Mouse (Mus musculus) neural tube, embryonic 14.5 days (tissue): ENCODE results near the gene Abcc3. TPM values are rescaled to one million over a fixed set of nuclear protein-coding genes. Genes with fewer than 3 reads are reported as not detected.

Source experiments
- ATAC-seq: fragments of 200-750 bp; cut with Nextera tagmentation; 2 replicates; pipeline ENCODE4 v1.8.0; 2017; ENCODE audit warnings: low read depth, mild to moderate bottlenecking, moderate TSS enrichment, moderate library complexity
- H3K27ac ChIP-seq: fragments of 300-500 bp; sonication (generic); 2 replicates; pipeline ENCODE4 v1.5.1; 2014; ENCODE audit warnings: low read depth, mild to moderate bottlenecking, control low read depth, low read length, moderate library complexity, mixed read lengths
- H3K27me3 ChIP-seq: fragments of 300-500 bp; sonication (generic); 2 replicates; pipeline ENCODE4 v1.6.1; 2014; ENCODE audit warnings: low read length; ENCODE audit not compliant: control insufficient read depth, insufficient read depth
- H3K36me3 ChIP-seq: fragments of 300-500 bp; sonication (generic); 2 replicates; pipeline ENCODE4 v1.6.1; 2014; ENCODE audit warnings: low read length, mixed read lengths; ENCODE audit not compliant: control insufficient read depth, insufficient read depth
- H3K4me1 ChIP-seq: fragments of 300-500 bp; sonication (generic); 2 replicates; pipeline ENCODE4 v1.6.1; 2014; ENCODE audit warnings: low read length; ENCODE audit not compliant: control insufficient read depth, insufficient read depth
- H3K4me2 ChIP-seq: fragments of 300-500 bp; sonication (generic); 2 replicates; pipeline ENCODE4 v1.6.1; 2014; ENCODE audit warnings: mild to moderate bottlenecking, low read depth, low read length, control low read depth
- H3K4me3 ChIP-seq: fragments of 300-500 bp; sonication (generic); 2 replicates; pipeline ENCODE4 v1.5.1; 2014; ENCODE audit warnings: low read depth, low read length, control low read depth, mixed read lengths
- H3K9ac ChIP-seq: fragments of 300-500 bp; sonication (generic); replicated peaks from 2 replicates; pipeline ENCODE4 v1.6.1; 2014; ENCODE audit warnings: low read depth, mild to moderate bottlenecking, control low read depth, low read length, mixed read lengths
- H3K9me3 ChIP-seq: fragments of 300-500 bp; sonication (generic); 2 replicates; pipeline ENCODE4 v1.6.1; 2016; ENCODE audit warnings: low read length; ENCODE audit not compliant: control insufficient read depth
- WGBS: fragments of 180-500 bp; shearing (Covaris S2); extraction: QIAGEN DNeasy Blood & Tissue Kit; methylation state at CpG from one replicate; pipeline ENCODE4 v1.1.7; 2014; 5-methylcytosine and 5-hydroxymethylcytosine counted together
- polyA plus RNA-seq: library from polyadenylated mRNA; unstranded; fragments of >200 nt; fragmentation: Nextera tagmentation; extraction: Ambion mirVana; gene quantifications from 2 replicates; pipeline ENCODE4 v1.2.1, GENCODE M21; 2014

Abcc3 gene
- polyA plus RNA-seq, 1 experiment from 2014 or later, result 1.4 TPM

DNA sequence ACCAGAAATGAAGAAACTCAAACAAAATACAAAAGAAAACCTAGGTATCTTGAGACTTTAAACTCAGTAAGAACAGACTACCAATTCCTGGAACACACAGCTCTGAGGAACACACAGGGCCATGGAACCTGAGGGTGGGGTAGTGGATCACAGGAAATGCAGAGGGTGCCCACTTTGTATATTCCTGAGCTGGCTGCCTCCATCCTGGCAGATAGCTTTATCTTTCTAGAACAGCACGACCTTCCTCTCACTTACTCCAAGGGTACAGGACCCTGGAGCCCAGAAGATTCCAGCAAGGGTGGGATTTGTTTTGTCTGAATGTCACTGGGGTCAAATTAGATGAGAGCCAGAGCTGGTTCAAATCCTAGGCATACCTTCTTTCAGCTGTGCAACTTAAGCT, 42.5 kb downstream of the Abcc3 start:
- Histone ChIP-seq H3K36me3 (no peaks in the 10 kb centered on the region), H3K27ac (no peak overlapping the region), H3K4me2 (no peak overlapping the region), H3K4me3 (no peak overlapping the region), H3K27me3 (no peaks in the 10 kb centered on the region), H3K9me3 (no peaks in the 10 kb centered on the region), H3K4me1 (no peaks in the 10 kb centered on the region), H3K9ac (no peak overlapping the region)
- 69% methylated on average over 1 of the region's 1 CpGs for WGBS
- no peak for ATAC-seq

DNA sequence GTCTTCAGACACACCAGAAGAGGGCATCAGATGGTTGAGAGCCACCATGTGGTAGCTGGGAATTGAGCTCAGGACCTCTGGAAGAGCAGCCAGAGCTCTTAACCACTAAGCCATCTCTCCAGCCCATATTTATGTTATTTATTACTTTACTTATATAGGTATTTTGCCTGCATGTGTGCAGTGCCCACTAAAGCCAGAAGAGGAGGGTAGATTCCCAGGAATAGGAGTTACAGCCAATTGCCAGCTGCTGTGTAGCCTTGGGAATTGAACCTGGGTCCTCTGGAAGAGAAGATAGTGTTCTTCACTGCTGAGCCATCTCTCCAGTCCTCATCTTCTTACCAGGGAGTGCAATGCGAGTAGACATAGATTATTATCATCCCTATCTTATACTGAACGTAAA, 43.0 kb downstream of the Abcc3 start:
- no peak overlapping the region for H3K4me2 ChIP-seq
- no peaks in the 10 kb centered on the region for H3K36me3 ChIP-seq
- no peak overlapping the region for H3K27ac ChIP-seq
- no peaks in the 10 kb centered on the region for H3K9me3 ChIP-seq
- 90% methylated on average over 2 of the region's 2 CpGs for WGBS
- H3K4me3 ChIP-seq, result no peak overlapping the region
- no peak for ATAC-seq
- no peaks in the 10 kb centered on the region for H3K27me3 ChIP-seq
- no peaks in the 10 kb centered on the region for H3K4me1 ChIP-seq
- H3K9ac ChIP-seq, result no peak overlapping the region

DNA sequence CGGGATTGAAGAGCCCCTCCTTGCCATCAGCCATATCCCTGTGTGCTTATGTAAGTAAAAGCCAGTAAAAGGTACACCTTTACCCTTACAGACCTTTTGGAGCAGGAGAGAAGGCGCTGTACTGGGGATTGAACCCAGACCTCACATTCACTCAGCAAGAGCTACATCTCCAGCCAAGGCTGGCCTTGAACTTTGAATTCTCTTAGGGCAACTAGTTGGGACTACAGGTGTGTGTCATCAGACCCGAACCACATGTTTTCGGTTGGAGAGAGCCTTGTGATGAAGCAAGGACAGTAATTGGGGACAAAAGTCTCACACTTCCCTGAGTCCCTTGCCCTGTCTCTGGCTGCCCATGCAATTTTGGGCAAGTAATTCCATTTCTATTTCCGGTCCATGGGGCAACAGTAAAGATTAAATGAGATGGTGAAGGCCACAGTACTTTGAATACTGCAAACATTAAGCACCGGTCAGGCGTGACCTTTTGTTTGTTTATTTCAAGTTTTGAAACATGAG, 45.7 kb downstream of the Abcc3 start:
- Histone ChIP-seq H3K36me3 (no peaks in the 10 kb centered on the region), H3K4me1 (no peaks in the 10 kb centered on the region; the same call in 1 of the 2 replicates), H3K9me3 (no peaks in the 10 kb centered on the region), H3K27me3 (no peaks in the 10 kb centered on the region), H3K9ac (no peak overlapping the region), H3K4me2 (no peak overlapping the region), H3K4me3 (no peak overlapping the region), H3K27ac (no peak overlapping the region; the same call in 1 of the 2 replicates)
- no peak for ATAC-seq
- WGBS, result 90% methylated on average over 7 of the region's 7 CpGs

DNA sequence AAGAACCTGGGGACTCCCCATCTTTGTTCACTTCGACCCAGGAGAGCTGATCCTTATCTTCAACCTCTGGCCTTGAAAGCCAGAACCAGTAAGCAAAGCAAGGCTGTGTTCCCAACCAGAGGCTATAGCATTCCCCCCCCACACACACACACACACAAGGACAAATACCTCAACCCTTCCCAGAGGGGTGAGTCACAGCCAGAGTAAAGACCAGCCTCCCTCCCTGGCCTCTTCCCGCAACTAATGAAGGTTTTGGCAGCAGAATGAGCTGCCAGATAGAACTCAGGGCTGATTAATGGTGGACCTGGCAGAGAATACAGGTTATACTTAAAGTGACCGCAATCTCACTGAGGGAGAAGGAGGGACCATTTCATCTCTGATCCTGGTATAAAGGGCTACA, 46.2 kb downstream of the Abcc3 start:
- Histone ChIP-seq H3K4me1 (peaks cover 5% of the 10 kb centered on the region; the same call in 1 of the 2 replicates), H3K4me3 (no peak overlapping the region), H3K27me3 (no peaks in the 10 kb centered on the region), H3K9me3 (no peaks in the 10 kb centered on the region), H3K27ac (no peak overlapping the region; the same call in 1 of the 2 replicates), H3K9ac (no peak overlapping the region), H3K36me3 (no peaks in the 10 kb centered on the region), H3K4me2 (no peak overlapping the region)
- 66% methylated on average over 3 of the region's 3 CpGs for WGBS
- ATAC-seq, result no peak

DNA sequence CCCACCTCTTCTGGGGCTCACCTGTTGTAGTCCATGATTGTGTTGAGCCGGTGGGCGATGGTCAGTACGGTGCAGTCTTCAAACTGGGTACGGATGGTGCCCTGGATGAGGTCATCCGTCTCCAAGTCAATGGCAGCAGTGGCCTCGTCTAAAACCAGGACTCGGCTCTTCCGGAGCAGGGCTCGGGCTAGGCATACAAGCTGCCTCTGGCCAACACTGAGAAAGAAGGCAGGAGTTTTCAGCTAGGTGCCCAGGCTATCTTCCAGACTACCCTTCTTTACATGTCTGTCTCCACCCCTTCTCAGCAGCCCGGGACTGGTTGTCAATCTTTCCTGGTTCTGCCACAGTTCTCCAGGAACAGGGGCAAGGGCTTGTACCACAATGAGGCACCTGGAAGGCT, 46.9 kb downstream of the Abcc3 start:
- no peak overlapping the region for H3K9ac ChIP-seq
- H3K9me3 ChIP-seq, result no peaks in the 10 kb centered on the region
- no peak overlapping the region for H3K4me2 ChIP-seq
- 87% methylated on average over 10 of the region's 10 CpGs for WGBS
- H3K27me3 ChIP-seq, result no peaks in the 10 kb centered on the region
- peaks cover 6% of the 10 kb centered on the region; the same call in 1 of the 2 replicates for H3K4me1 ChIP-seq
- no peak overlapping the region for H3K4me3 ChIP-seq
- no peak overlapping the region for H3K27ac ChIP-seq
- no peak for ATAC-seq
- H3K36me3 ChIP-seq, result no peaks in the 10 kb centered on the region

DNA sequence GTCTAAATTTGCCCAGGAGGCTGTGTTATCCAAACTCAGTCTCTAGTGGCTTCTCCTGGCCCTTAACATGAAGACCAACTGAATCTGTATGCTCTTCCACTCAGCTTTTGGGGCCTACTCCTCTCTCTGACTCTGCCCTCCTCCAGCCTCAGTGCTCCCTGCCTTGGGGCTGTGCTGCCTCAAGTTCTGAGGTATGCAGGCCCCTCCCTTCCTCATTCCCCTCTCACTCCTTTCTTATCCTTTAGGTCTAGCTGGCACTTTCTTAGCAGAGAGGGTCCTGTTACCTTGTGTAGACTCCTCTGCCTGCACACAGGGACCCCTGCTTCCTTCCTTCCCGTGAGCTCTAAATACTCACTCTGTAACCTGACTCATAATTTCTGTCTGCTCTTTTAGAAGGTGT, 48.3 kb downstream of the Abcc3 start:
- peaks cover 6% of the 10 kb centered on the region; the same call in 1 of the 2 replicates for H3K4me1 ChIP-seq
- no peaks in the 10 kb centered on the region for H3K36me3 ChIP-seq
- no peak for ATAC-seq
- H3K27ac ChIP-seq, result no peak overlapping the region
- H3K4me3 ChIP-seq, result no peak overlapping the region
- no peaks in the 10 kb centered on the region for H3K27me3 ChIP-seq
- no peaks in the 10 kb centered on the region for H3K9me3 ChIP-seq
- H3K9ac ChIP-seq, result no peak overlapping the region
- no peak overlapping the region for H3K4me2 ChIP-seq
- 69% methylated on average over 1 of the region's 1 CpGs for WGBS

DNA sequence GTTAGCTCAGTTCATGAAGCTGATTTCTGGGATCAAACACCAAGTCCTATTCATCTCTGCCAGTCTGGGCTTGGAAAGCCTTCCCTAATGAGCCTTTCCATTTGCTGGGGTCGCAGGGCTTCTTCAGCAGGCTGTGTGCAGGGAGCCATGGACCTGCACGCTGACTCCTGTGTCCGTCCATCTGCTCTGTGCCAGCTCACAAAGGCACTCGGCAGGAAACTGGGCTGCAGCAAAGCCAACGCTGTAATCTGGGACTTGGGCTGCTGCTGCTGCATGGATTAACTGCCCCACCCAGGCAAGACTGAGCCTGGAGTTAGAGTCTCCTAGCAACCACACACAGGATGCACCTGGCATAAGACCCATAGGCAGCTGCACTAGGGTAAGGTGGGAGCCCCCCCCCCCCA, 48.8 kb downstream of the Abcc3 start:
- 0 out of 2 replicates have a peak overlapping the region, but pooled peaks have one; percentile 16 for H3K27ac ChIP-seq
- 0 out of 2 replicates have a peak overlapping the region, but pooled peaks have one; percentile 11 for H3K9ac ChIP-seq
- H3K27me3 ChIP-seq, result no peaks in the 10 kb centered on the region
- peaks cover 2% of the 10 kb centered on the region for H3K36me3 ChIP-seq
- no peak overlapping the region for H3K4me2 ChIP-seq
- no peaks in the 10 kb centered on the region for H3K9me3 ChIP-seq
- ATAC-seq, result no peak
- H3K4me1 ChIP-seq, result peaks cover 6% of the 10 kb centered on the region; the same call in 1 of the 2 replicates
- 14% methylated on average over 5 of the region's 5 CpGs for WGBS
- no peak overlapping the region for H3K4me3 ChIP-seq

DNA sequence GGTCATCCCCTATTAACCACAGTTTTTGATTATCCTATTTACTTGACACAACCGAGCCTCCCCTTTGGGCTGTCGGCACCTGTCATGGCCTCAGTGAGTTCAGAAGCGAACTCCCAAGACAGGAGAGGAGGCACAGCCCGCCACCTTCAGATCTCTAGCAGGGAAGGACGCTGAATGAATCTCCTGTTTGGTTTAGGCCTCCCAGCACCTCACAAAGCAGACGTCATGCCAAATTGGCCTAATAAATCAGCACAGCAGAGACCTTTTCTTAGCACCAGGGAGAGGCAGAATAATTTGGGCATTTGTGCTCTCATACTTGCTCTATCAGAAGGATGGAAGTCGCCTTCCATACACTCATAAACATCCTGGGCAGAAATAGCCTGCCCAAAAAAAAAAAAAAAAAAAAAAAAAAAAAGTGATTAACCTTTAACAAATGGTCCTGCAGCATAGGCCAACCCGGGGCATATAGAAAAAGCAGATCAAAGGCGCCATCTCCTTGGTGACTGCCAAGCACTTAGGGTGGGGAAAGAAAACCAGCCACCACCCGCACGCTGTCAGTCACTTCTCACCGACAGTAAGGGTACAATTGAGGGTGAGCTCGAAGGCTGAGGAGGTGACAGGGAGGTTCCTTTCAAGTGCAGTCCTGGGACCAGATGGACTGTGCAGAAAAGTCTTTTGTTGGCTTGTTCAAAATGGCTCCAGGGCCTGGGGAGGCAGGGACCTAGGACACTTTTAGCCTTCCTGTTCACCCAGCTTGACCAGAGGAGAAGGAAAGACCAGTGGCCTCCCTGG, 50.5 kb downstream of the Abcc3 start:
- Histone ChIP-seq H3K9me3 (no peaks in the 10 kb centered on the region), H3K27ac (peak overlapping the region; percentile 11; the same call in 1 of the 2 replicates), H3K9ac (peak overlapping the region; percentile 29; the same call in 1 of the 2 replicates), H3K27me3 (no peaks in the 10 kb centered on the region), H3K4me3 (no peak overlapping the region), H3K4me2 (no peak overlapping the region), H3K4me1 (peaks cover 6% of the 10 kb centered on the region; the same call in 1 of the 2 replicates), H3K36me3 (peaks cover 12% of the 10 kb centered on the region)
- WGBS, result 7% methylated on average over 13 of the region's 13 CpGs
- no peak for ATAC-seq
